Mouse (Mus musculus) erythroblast, adult 5-6 weeks (primary cell): Measurements from ENCODE around the gene Pias4. TPM values are rescaled to one million over a fixed set of nuclear protein-coding genes. Genes with fewer than 3 reads are reported as not detected.

ENCODE experiments used
- ATAC-seq: replicated peaks from 2 replicates; pipeline ENCODE4 v1.8.0; 2016; ENCODE audit warnings: moderate number of reproducible peaks, mild to moderate bottlenecking, moderate TSS enrichment, inconsistent platforms; ENCODE audit not compliant: poor library complexity, low FRiP score, severe bottlenecking
- total RNA-seq, 2 experiments: library from RNA; stranded (forward) in 1 of 2; stranded (reverse) in 1 of 2; fragments of 150-400 nt in 1 of 2; fragments of 200-764, 138-1000 nt in 1 of 2; gene quantifications; 2 replicates each; pipeline versions ENCODE4 v1.2.3 to v1.2.4; 2015 to 2017; ENCODE audit warnings: low replicate concordance in 2 of 2

Pias4 gene
- total RNA-seq, 2 experiments from 2014 or later: 4.4 to 19.3 TPM

- ATAC-seq: no peak
Observed at GRCm38 (mm10) chr10:81141455-81142210, 26.1 kb downstream of the Pias4 start.

- no peak for ATAC-seq
Observed at GRCm38 (mm10) chr10:81140717-81141454, 26.8 kb downstream of the Pias4 start.

GRCm38 (mm10) chr10:81140005-81140404, 27.7 kb downstream of the Pias4 start:
- ATAC-seq: no peak

- ATAC-seq: no peak
Observed at GRCm38 (mm10) chr10:81139529-81139846, 28.2 kb downstream of the Pias4 start.

- no peak for ATAC-seq
Observed at GRCm38 (mm10) chr10:81138821-81139528, 28.7 kb downstream of the Pias4 start.

GRCm38 (mm10) chr10:81138131-81138782, 29.5 kb downstream of the Pias4 start:
- ATAC-seq: no peak

GRCm38 (mm10) chr10:81137252-81138130, 30.2 kb downstream of the Pias4 start:
- ATAC-seq: peak; percentile 75

GRCm38 (mm10) chr10:81136706-81137231, 31.0 kb downstream of the Pias4 start:
- no peak for ATAC-seq

GRCm38 (mm10) chr10:81135831-81136705, 31.7 kb downstream of the Pias4 start:
- peak; percentile 4; the same call in 1 of the 2 replicates for ATAC-seq

GRCm38 (mm10) chr10:81134966-81135681, 32.6 kb downstream of the Pias4 start, which contains the start of gene Zbtb7a:
Gene Zbtb7a (plus strand): TSS chr10:81135220.
- peak; percentile 10 for ATAC-seq

GRCm38 (mm10) chr10:81134181-81134587, 33.5 kb downstream of the Pias4 start:
- peak; percentile 42 for ATAC-seq

- no peak for ATAC-seq
Observed at GRCm38 (mm10) chr10:81123500-81123899, 44.2 kb downstream of the Pias4 start.

GRCm38 (mm10) chr10:81122889-81123288, 44.8 kb downstream of the Pias4 start:
- ATAC-seq: no peak

- ATAC-seq: no peak
Observed at GRCm38 (mm10) chr10:81120650-81121049, 47.1 kb downstream of the Pias4 start.

- no peak for ATAC-seq
Observed at GRCm38 (mm10) chr10:81119625-81120024, 48.1 kb downstream of the Pias4 start.

GRCm38 (mm10) chr10:81112946-81113345, 54.8 kb downstream of the Pias4 start:
- ATAC-seq: no peak

GRCm38 (mm10) chr10:81106113-81106721, 61.5 kb downstream of the Pias4 start:
- peak; percentile 65 for ATAC-seq
